Mouse (Mus musculus) cortical plate, adult 2 months (tissue): ENCODE results near the gene Mast4.

Experiments
- CTCF ChIP-seq: fragments of 200-500 bp; IDR thresholded peaks from 2 replicates; pipeline ENCODE4 v1.5.1; 2011; ENCODE audit warnings: mild to moderate bottlenecking, control low read depth, low read length; ENCODE audit not compliant: insufficient read depth; ENCODE audit errors: extremely low read depth
- POLR2A ChIP-seq: fragments of 200-500 bp; IDR thresholded peaks from 2 replicates; pipeline ENCODE4 v1.6.1; 2011; ENCODE audit warnings: mild to moderate bottlenecking, low read length, control low read depth; ENCODE audit not compliant: insufficient read depth; ENCODE audit errors: extremely low read depth

DNA sequence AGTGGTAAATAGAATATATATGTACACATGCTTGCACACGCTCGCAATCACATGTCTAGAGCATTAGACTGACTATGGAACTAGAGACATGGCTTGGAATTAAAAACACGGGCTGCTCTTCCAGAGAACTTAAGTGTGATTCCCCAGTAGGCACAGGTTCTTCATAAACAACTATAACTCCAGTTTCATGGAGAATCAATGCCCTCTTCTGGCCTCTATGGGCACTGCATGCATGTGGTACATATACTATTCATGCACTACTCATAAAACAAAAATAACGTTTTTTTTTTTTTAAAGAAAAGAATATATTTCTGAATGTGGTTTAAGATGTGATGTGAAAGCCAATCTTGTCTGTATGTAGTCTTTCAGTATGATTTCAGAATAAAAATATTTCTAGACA is 349.7 kb downstream of the Mast4 start:
- no peak for TF ChIP-seq POLR2A
- no peak for TF ChIP-seq CTCF
